Mouse (Mus musculus): ENCODE data around the gene Fgf22.

DNA sequence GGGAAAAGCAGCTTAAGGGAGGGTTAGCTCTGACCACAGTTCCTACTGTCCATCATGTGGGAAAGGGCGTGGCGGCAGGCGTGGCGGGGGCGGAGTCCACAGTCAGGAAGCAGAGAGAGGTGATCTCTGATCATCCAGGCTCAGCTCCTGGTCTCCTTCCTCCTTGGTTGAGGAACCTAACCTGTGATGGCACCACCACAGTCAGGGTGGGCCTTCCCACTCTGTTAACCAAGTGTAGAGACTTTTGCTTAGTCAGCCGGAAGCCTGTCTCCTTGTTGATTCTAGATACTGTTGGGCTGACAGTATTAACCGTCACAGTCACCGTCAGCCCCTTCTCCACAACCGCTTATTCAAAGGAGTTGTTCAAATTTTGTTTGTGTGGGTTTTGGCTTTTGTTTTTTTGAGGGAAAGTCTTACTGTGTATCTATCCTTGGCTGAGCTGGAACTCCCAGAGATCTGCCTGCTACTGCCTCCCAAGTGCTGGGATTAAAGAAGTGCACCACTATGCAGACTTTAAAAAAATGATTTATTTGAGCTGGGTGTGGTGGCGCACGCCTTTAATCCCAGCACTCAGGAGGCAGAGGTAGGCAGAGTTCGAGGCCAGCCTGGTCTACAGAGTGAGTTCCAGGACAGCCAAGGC is 43.5 kb downstream of the Fgf22 start:
- TF ChIP-seq CTCF (IDR thresholded peaks at IDR 0.05; ENCODE audit: low read depth, low read length), result no peak
- TF ChIP-seq POLR2A (IDR thresholded peaks at IDR 0.05; ENCODE audit: extremely low read depth, insufficient read depth, low read length), result no peak

Measured in liver, adult 2 months (tissue).